Mouse (Mus musculus) thymus, postnatal 4 days (tissue): Measurements from ENCODE around the gene Psme2.
A peak's percentile ranks its signal among the peaks of the same experiment; 100 is the strongest.

ENCODE experiments used
- DNase-seq: peaks from one replicate; pipeline ENCODE4 v3.0.0; 2021

Psme2 gene

DNA sequence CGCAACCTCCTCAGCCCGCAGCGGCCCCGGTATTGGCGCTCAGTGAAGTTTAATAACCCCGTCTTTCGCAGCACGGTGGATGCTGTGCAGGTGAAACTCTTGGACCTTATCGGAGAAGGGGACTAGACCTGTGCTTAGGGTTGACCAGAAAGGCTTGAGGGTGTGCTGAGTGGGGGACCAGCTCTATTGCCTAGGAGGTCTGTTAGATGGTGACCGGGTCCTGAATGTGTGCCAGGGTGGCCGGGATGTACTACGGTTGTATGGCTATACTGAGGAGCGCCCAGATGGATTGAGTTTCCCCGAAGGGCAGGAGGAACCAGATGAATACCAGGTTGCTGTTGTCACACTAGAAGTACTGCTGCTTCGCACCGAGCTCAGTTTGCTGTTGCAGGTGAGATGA lies 1.3 kb upstream of the Psme2 start:
- no peak for DNase-seq

DNA sequence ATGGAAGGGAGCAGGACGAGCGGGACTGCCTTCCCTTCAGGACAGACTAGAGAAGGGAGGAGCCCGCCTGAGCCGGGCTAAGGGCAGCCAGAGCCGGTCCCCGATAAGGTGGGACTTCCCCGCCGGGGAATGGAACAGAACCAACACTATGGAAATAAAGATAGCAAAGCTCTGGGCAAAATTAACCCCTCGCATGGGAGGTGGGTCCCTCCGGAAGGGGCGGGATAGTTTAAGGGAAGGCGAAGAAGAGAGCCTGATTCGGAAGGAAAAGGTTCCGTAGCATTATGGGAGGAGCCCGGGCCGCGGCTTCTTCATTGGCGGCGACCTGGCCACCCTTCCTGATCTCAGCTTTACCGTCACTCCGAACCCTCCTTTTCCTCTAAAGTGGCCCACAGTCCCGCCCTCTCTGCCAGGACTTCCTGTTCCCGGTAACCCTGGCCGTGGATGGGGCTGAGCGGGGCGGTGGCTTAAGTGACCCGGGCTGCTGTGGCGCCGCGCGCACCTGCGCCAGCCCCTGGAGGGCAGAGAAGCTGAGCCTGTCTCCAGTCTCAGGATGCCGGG lies 498 bp upstream of the Psme2 start, which contains the start of gene Rnf31:
TSS of gene Rnf31 (plus strand) at position 378 of the 561 bp plus-strand sequence.
- peak; percentile 83 for DNase-seq

DNA sequence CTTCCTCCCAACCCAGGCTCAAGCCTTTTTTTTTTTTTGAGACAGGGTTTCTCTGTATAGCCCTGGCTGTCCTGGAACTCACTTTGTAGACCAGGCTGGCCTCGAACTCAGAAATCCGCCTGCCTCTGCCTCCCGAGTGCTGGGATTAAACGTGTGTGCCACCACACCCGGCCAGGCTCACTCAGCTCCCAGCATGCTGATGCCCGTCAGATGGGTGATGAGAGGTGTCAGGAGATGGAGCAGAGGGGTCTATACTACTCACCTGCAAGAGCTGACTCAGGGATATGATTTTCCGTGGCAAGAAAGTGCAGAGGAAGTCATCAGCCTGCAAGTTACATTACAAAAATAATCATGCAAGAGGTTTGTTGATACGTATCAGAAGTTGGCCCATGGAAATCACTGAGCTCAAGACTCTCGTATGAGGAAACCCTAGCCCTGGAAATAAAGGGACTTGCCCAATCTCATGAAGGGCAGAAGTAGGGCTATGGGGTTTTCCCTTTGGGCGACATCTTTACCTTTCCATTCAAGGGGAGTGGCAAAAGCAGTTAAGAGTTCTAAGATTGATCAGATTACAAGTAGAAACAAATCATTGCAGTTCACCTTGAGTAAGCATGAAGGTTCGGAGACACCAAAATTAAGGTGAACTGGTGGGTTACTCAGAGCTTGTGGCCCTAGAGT lies 1.0 kb downstream of the Psme2 start:
- DNase-seq, result no peak

DNA sequence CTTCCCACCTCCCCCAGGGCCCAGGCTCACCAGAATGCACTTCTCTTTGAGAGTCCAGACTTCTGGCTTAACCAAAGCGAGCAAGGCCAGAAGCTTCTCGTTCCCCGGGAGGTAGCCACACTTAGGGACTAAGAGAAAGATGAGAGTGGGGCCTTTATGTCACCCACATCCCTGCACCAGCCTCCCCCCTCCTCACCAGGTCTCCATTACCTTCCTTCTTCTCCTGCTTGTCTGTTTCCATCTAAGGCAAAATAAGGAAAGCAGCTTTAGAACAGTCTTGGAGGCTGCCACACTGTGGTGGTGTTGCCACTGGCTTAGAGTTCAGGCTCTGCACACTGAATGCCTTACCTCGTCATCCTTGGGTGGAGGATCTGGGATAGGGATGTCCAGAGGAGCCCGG lies 1.6 kb downstream of the Psme2 start:
- no peak for DNase-seq

DNA sequence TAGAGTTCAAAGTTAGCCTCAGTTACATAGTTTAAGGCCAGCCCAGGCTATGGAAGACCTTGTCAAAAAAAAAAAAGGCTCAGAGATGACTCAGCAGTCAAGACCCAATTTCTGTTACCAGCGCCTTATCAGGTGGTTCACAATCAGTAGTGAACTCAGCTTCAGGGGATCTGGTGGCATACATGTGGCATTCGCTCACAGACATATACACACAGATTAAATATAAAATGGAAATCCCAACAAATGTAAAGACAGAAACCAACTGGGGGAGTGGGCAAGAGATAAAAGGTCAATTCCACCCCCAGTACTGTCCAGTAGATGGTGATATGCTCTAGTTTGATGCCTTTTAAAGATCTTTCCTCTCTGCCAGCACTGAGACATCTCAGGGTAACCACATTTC lies 4.8 kb downstream of the Psme2 start:
- DNase-seq, result no peak

DNA sequence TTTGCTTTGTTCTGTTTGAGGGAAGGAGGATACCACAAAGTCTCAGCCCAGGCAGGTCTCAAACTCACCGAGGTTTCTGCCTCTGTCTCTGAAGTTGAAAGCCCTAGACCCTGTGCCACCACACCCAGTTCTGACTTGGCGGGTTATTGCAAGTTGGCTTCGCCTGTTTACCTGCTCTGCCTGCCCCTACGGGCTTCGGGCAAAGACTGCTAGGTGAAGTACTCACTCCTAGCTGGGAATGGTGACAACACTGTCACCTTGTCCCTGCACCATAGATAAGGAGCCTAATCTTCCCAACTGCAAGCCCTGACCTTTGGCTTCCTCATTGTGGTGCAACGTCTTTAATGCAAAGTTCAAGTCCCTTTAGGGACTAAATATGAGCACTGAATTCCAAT lies 5.3 kb downstream of the Psme2 start:
- no peak for DNase-seq

DNA sequence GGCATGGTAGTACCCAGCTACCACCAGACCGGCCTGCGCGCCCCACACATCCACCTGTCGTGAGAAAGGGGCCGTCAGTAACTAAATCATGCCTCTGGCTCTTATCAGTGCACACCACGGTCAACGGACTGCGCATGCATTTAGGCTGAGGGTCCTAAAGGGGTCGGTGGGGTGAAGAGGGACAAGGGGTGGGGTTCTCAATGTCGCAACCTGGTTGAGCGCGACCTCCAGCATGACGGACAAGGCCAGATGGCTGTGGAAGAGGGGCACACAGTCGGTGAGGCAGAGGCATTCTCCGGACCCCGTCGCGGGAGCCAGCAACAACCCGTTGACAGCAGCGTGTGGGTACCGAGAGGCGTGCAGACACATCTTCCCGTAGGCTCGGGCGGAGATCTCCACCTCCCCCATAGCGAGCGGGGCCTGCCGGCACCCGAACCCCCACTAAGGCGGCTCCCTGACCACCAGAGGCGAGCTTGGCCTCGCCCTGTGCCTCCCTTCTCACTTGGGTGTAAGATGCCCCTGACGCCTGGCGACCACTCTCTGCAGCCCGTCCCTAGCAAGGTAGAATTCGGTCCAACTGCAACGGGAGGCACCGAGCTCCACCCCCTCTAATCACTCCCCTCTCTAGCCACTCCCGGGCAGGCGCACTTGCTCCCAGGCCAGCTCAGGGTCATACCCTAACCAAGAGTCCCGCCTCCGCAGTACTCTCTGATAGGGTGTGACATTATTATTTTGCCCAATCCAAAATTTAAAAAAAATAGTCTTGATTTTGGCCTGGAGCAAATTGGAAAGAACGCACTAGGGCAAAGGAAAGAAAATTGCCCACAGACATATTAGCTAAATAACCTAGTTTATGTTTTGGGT lies 6.0 kb downstream of the Psme2 start, which contains the start of gene Emc9:
TSS of gene Emc9 (minus strand) at position 601 of the 864 bp plus-strand sequence.
- DNase-seq, result peak; percentile 63

DNA sequence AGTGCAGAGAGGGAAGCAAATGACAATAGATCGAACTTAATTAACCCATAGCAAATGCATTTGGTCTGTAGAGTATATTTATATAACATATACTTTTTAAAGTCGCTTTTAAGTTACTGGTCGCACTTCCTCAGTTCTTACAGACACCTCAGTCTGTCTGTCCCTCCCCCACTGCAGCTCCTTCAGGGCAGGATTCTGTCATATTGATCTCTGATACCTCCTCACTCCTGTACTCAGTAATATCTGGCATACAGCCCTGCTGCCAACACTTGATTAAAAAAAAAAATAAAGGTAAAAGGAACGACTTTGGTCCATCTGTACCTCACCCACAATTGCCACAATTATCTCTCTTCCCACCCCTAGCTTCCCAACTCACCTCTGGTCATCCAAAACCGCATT lies 6.6 kb downstream of the Psme2 start:
- DNase-seq, result no peak

DNA sequence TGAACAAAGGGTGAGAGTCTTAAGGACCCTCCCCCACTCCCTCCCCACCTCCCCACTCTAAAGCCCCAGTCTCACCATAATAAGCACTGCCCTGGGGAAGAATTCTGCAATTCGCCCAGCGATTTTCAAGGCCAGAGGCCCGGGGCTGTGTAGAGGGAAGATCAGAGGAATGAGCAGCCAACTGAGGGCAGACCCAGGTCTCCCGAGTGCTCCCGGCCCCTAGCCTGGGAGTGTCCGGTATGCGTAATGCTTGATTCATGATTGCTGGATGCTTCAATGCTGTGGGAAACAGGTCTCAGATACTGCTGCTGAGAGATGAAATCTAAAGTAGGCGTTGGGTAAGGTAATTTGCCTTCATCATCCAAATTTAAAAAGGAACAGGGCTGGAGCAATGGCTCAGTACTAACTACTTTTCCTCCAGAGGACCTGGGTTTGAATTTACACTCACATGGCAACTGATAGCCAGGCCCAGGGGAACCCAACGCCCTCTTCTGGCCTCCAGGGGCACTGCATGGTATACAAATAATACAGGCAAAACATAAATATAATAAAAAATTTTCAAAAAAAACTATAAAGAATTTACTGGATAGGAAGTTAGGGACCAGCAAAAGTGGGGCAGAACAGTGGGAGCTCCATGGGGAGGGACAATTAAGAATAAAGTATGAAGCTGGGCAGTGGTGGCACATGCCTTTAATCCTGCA lies 8.8 kb downstream of the Psme2 start:
- DNase-seq, result peak; percentile 40

DNA sequence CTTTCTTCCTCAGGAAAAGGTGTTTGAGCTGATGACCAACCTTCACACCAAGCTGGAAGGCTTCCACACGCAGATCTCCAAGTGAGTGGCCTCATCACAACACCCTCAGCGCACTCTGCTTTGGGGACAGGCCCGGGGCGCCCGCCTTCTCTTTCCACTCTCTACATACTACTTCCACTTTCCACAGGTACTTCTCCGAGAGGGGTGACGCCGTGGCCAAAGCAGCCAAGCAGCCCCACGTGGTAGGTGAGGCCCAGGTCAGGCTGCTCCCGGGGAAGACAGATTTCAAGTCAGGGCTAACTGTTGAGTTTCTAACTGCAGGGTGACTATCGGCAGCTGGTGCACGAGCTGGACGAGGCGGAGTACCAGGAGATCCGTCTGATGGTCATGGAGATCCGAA lies 10.2 kb downstream of the Psme2 start:
- DNase-seq, result no peak

DNA sequence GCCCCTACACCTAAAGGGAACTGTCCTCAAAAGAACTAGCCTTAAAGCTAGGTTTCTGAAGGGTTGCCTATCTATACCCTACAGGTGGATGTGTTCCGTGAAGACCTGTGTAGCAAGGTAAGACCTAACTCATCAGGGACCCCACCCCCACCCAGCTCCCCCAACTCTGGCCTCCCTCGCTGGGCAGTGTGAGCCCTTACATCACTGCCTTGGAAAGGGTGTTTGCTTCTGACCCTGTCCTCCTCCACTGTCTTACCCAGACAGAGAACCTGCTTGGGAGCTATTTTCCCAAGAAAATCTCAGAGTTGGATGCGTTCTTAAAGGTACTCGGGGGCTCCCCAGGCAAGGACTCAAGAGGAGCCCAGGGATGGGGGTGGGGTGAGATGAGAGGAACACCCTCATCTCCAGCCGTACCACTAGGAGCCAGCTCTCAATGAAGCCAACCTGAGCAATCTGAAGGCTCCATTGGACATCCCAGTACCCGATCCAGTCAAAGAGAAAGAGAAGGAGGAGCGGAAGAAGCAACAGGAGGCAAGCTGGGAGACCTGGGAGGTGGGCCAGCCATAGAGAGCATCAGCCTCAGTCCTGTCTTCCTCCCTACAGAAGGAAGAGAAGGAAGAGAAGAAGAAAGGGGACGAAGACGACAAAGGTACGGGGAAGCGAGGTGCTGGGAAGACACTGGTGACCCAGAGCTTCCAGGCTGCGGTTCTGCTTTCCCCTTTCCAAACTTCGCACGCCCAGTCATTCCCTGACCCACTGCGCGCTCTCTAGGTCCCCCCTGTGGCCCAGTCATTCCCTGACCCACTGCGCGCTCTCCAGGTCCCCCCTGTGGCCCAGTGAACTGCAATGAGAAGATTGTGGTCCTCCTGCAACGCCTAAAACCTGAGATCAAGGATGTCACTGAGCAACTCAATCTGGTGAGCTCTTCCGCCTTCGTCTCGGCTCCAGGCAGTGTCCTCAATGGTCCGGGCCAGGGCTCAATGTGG lies 11.1 kb downstream of the Psme2 start:
- DNase-seq, result no peak

DNA sequence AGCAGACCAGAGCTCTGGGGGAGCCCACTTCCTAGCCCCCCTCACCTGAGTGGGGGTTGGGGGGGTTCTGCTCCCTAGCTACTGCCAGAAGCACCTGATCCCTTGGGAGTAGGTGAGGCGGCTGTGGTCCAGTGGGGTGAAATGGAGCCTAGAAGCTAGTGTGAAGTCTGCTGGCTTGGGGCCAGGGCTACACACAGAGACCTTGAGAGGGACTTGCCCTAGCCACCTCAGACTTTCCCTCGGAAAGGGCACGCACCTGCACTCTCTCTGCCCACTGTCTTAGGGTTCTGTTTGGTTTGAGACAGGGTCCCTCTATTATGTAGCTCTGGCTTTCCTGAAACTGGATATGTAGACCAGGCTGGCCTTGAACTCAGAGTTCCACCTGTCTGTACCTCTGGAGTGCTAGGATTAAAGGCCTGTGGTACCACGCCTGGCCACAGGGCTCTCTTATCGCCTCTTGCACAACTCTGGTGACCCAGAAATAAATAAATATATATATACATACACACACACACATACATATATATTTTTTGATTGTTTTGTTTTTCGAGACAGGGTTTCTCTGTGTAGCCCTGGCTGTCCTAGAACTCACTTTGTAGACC lies 12.1 kb downstream of the Psme2 start:
- DNase-seq, result no peak

DNA sequence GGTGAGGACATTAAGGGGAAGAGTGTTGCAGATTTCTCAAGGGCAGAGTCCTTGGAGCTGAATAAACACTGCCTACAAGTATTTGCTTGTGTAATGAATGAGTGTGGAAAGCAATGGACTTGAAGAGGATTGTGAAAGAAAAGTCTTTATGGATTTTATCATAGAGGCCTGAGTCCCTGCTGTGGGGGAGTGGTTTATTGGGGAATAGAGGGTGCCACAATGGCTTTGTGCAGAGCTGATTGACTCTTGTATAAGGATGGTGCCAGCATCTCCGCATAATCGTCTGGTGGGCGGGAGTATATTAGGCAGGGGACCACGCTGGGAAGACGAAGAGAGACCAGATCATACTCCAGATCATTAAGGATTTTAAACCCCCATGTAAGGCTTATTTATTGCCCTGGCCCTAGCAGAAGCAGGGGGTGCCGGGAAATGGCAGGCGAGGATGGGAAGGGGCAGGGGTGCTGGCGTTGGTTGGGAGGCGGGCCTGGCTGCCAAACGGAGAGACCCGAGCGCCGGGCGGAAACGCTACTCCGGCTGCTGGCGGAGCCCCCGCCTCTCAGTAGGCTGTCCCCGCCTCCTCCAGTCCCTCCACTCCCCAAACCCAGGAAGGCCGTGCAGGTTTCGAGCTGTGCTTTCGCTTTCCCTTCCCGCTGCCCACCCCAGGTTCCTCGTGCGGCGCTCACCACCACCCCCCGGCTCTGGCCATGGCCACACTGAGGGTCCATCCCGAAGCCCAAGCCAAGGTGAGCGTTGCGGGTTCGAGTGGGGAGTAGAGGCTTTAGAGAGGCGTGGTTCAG lies 12.8 kb downstream of the Psme2 start, which contains the start of gene Psme1:
TSS of gene Psme1 (plus strand) at position 253 of the 797 bp plus-strand sequence.
- DNase-seq, result peak; percentile 88

DNA sequence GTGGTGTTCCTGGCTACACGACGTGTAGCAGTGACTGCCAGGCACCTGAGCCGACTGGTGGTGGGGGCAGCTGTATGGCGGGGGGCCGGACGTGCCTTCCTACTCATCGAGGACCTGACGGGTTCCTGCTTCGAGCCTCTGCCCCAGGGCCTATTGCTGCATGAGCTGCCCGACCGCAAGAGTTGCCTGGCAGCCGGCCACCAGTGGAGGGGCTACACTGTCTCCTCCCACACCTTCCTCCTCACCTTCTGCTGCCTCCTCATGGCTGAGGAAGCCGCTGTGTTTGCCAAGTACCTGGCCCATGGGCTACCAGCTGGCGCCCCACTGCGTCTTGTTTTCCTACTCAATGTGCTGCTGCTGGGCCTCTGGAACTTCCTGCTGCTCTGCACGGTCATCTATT lies 14.5 kb downstream of the Psme2 start:
- no peak for DNase-seq

DNA sequence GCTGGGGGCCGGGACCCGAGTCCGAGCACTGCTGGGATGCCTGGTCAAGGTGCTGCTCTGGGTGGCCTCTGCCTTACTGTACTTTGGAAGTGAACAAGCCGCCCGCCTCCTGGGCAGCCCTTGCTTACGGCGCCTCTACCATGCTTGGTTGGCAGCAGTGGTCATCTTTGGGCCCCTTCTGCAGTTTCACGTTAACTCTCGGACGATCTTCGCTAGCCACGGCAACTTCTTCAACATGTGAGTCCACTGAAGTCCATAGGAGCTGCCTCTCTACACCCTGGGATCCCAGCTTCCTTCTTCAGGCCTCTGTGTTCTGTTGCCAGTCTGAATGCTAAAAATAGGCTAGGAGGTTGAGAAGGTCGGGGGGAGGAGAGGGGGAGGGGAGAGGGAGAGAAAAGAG lies 15.2 kb downstream of the Psme2 start:
- no peak for DNase-seq

DNA sequence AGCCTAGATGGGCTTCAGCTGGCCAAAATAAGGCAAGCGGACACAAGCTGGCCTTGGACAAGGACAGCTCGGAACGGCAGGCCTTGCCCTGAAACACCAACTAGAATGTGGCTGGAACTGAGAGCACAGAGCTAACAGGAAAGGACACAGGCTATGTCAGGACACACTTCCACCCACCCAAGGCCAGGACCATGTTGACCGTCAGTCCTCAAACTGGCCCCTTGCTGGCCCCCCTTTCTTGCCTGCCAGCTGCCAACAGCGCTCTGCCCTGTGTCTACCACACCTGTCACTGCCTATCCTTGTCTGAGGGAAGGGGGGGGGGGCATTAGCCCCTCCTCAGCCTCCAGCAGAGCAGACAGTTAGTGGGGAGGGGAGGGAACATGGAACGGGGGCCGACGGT lies 15.6 kb downstream of the Psme2 start, which contains the start of gene Fitm1:
TSS of gene Fitm1 (plus strand) at position 316 of the 400 bp plus-strand sequence.
- DNase-seq, result no peak

DNA sequence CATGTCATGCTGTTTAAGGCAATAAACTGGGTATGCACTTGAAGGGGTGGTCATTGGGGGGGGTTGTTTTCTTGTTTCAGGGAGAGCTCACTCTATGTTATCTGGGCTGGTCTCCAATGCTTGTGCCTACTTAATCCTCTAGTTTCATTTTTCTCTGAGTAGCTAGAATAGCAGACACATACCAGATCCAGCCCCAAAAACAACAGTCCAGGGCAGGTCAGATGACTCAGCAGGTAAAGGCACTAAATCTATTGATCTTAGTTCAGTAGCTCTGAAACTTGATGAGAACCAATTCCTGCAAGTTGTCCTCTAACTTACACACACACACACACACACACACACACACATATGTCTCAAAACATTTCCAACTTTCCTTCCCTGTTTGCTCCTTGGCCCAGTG lies 19.2 kb downstream of the Psme2 start:
- no peak for DNase-seq

DNA sequence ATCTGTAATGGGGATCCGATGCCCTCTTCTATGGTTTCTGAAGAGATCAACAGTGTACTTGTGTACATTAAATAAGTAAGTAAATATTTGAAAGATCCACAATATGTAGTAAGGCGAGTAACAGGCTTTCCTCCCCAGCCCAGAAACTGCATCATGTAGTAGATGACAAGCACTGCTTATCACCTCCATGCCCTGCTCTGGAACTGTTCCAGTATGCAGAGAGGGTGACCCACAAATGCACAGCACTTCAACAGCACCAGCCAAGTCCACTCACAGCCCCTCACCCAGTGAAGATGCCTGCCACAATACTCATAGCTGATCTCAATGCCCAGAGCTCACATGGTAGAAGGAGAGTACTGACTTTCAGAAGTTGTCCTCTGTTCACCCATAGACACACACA lies 20.3 kb downstream of the Psme2 start:
- no peak for DNase-seq

DNA sequence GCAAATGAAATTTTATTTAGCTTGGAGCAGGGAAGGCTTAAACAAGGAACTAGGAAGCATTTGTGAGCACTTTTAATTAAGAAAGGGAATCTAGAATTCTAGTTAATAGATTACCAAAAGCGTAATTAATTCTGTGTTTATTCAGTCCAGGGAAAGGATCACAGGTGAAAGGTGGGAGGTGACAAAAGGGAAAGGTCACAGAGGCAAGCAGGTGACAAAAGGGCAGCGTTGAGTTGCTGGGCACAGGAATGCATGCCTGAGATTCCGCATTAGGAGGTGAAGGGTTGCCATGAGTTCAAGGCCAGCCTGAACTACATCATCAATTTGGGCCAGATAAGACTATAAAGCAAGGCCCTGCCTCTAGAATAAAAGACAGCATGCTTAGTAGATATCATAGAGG lies 23.4 kb downstream of the Psme2 start:
- DNase-seq, result no peak

DNA sequence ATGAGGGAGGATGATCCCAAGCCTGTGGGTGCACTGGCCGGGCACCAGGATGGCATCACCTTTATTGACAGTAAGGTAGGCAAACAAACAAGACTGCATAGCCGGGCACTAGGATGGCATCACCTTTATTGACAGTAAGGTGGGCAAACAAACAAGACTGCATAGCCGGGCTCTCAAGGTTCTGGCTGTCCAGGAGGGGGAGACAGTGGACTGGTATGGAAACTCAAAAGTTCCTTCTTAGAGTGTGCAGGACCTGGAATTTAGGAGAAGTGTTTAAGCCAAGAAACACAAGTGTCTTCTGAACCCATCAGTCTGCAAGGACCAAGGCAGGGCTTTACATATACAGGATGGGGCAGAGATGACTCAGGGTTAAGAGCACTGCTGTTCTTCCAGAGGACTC lies 25.2 kb downstream of the Psme2 start:
- no peak for DNase-seq

DNA sequence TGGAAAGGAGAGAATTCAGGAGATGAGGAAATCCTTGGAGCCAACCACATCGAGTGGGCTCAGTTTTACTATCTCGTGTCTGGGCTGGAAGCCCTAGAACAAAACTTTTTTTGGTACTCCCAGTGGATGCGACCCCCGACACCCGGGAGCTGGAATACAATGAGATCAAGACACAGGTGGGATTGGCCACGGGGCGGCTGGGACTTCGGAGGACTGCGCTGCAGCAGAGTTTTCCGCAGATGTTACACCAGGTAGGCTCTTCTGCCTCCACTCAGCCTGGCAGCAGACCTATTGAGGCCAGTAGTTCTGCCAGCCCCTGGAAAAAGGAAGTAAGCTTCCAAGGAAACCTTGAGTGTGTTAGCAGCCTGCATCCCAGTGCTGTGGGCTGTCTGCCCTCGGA lies 27.7 kb downstream of the Psme2 start:
- no peak for DNase-seq
